Mouse (Mus musculus): Measurements from ENCODE around the gene Ndufaf3. TPM values are rescaled to one million over a fixed set of nuclear protein-coding genes. Genes with fewer than 3 reads are reported as not detected.

Ndufaf3 gene
- polyA plus RNA-seq, 1 experiment from 2014 or later = 25.6 TPM

MicroRNA genes within 50 kb of the gene (microRNA counts, 519-probe panel; counts per million panel counts)
- microRNA mmu-miR-191 = 3,312 counts per million, percentile 66 among the panel's probes with 10 or more counts
- 3,361 counts per million, percentile 68 among the panel's probes with 10 or more counts for microRNA mmu-miR-425

Small RNA genes lying within 50 kb of the gene (microRNA-seq; reads per million reads assigned to microRNA genes)
- gene Gm24083 (not detected), gene Mir191 (not detected), gene Mir425 (5,138 reads per million, percentile 88 among the genes with 10 or more reads in this experiment)

Other genes starting within 250 kb of the Ndufaf3 start
- 6,133 and 6,280 TPM in 2 replicates for gene Gpx1, start 228.5 kb downstream of the Ndufaf3 start, polyA plus RNA-seq (2015; fragmentation: Nextera tagmentation; extraction: Ambion mirVana)
- 65.1 and 76.5 TPM in 2 replicates for gene Usp4, start 219.6 kb downstream of the Ndufaf3 start, polyA plus RNA-seq (2015; fragmentation: Nextera tagmentation; extraction: Ambion mirVana)
- gene 1700102P08Rik, start 174.6 kb downstream of the Ndufaf3 start, polyA plus RNA-seq (2015; fragmentation: Nextera tagmentation; extraction: Ambion mirVana) = 0.41 and 0.86 TPM in 2 replicates
- gene Ccdc36, start 138.9 kb downstream of the Ndufaf3 start, polyA plus RNA-seq (2015; fragmentation: Nextera tagmentation; extraction: Ambion mirVana) = 0.03 and 0.17 TPM in 2 replicates
- not detected in 2 replicates for gene BC048562, start 131.0 kb downstream of the Ndufaf3 start, polyA plus RNA-seq (2015; fragmentation: Nextera tagmentation; extraction: Ambion mirVana)
- gene Ccdc71, start 106.9 kb downstream of the Ndufaf3 start, polyA plus RNA-seq (2015; fragmentation: Nextera tagmentation; extraction: Ambion mirVana) = 18.7 and 19.4 TPM in 2 replicates
- gene Klhdc8b, start 105.9 kb downstream of the Ndufaf3 start, polyA plus RNA-seq (2015; fragmentation: Nextera tagmentation; extraction: Ambion mirVana) = 12.5 and 15.9 TPM in 2 replicates
- 8.5 and 9.0 TPM in 2 replicates for gene Lamb2, start 87.7 kb downstream of the Ndufaf3 start, polyA plus RNA-seq (2015; fragmentation: Nextera tagmentation; extraction: Ambion mirVana)
- 26.1 and 31.1 TPM in 2 replicates for gene Usp19, start 76.8 kb downstream of the Ndufaf3 start, polyA plus RNA-seq (2015; fragmentation: Nextera tagmentation; extraction: Ambion mirVana)
- 52.6 and 61.9 TPM in 2 replicates for gene Qars, start 59.7 kb downstream of the Ndufaf3 start, polyA plus RNA-seq (2015; fragmentation: Nextera tagmentation; extraction: Ambion mirVana)
- 43.0 and 43.5 TPM in 2 replicates for gene Qrich1, start 50.6 kb downstream of the Ndufaf3 start, polyA plus RNA-seq (2015; fragmentation: Nextera tagmentation; extraction: Ambion mirVana)
- 91.3 and 93.7 TPM in 2 replicates for gene Impdh2, start 7.1 kb downstream of the Ndufaf3 start, polyA plus RNA-seq (2015; fragmentation: Nextera tagmentation; extraction: Ambion mirVana)
- gene Dalrd3, start 2.5 kb upstream of the Ndufaf3 start, polyA plus RNA-seq (2015; fragmentation: Nextera tagmentation; extraction: Ambion mirVana) = 29.2 and 34.2 TPM in 2 replicates
- gene Wdr6, start 11.3 kb upstream of the Ndufaf3 start, polyA plus RNA-seq (2015; fragmentation: Nextera tagmentation; extraction: Ambion mirVana) = 11.4 and 12.1 TPM in 2 replicates
- 0.36 and 0.41 TPM in 2 replicates for gene P4htm, start 30.2 kb upstream of the Ndufaf3 start, polyA plus RNA-seq (2015; fragmentation: Nextera tagmentation; extraction: Ambion mirVana)
- 29.7 and 32.3 TPM in 2 replicates for gene Arih2, start 82.0 kb upstream of the Ndufaf3 start, polyA plus RNA-seq (2015; fragmentation: Nextera tagmentation; extraction: Ambion mirVana)
- gene Slc25a20, start 94.7 kb upstream of the Ndufaf3 start, polyA plus RNA-seq (2015; fragmentation: Nextera tagmentation; extraction: Ambion mirVana) = 25.4 and 26.8 TPM in 2 replicates
- gene Prkar2a, start 121.9 kb upstream of the Ndufaf3 start, polyA plus RNA-seq (2015; fragmentation: Nextera tagmentation; extraction: Ambion mirVana) = 9.5 and 10.3 TPM in 2 replicates
- gene Ip6k2, start 216.4 kb upstream of the Ndufaf3 start, polyA plus RNA-seq (2015; fragmentation: Nextera tagmentation; extraction: Ambion mirVana) = 11.6 and 12.9 TPM in 2 replicates
- gene Nckipsd, start 240.9 kb upstream of the Ndufaf3 start, polyA plus RNA-seq (2015; fragmentation: Nextera tagmentation; extraction: Ambion mirVana) = 3.9 and 9.1 TPM in 2 replicates

Data from liver, embryonic 15.5 days (tissue).